Mouse (Mus musculus) gastrocnemius, postnatal 14 days (tissue): Measurements from ENCODE around the gene Ttyh2. TPM values are rescaled to one million over a fixed set of nuclear protein-coding genes. Genes with fewer than 3 reads are reported as not detected.

Experiments used
- DNase-seq: peaks from one replicate; pipeline ENCODE4 v3.0.0; 2021; ENCODE audit warnings: mixed read lengths
- intact Hi-C: fragments of 180-260 bp; cut with DNase I; formaldehyde crosslinking; loops from one replicate; pipeline ENCODE4 v1.15.1; 2025; ENCODE audit warnings: low total_unique reads
- total RNA-seq, 2 experiments: library from RNA; stranded (reverse); gene quantifications; 2 replicates each; pipeline ENCODE4 v1.2.3; 2021

Gene Ttyh2
- total RNA-seq, 2 experiments from 2014 or later = 32.9 to 48.2 TPM

DNA sequence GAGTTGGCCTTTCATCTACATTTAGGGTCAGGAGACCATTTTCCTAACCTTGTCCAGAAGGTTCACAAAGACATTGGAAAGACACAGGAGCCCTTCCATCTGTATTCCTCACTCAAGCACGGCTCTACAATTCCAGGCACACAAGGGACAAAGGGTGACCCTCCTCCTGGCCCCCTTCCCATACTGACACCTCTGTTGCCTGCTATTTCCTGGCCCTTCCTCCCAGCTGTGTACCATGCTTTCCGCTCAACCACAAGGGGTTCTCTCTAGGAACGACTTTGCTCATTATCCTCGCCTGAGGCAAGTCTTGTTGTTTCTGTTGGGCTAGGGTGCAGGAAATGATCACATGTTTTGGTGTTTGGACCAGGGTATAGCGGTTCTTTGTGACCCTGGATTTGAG lies 53.1 kb downstream of the Ttyh2 start:
- intact Hi-C loops = loop anchor here (10.0 kb wide), 1 partner anchor 54 kb away; the partner anchor contains the start of gene Ttyh2
- DNase-seq = no peak

DNA sequence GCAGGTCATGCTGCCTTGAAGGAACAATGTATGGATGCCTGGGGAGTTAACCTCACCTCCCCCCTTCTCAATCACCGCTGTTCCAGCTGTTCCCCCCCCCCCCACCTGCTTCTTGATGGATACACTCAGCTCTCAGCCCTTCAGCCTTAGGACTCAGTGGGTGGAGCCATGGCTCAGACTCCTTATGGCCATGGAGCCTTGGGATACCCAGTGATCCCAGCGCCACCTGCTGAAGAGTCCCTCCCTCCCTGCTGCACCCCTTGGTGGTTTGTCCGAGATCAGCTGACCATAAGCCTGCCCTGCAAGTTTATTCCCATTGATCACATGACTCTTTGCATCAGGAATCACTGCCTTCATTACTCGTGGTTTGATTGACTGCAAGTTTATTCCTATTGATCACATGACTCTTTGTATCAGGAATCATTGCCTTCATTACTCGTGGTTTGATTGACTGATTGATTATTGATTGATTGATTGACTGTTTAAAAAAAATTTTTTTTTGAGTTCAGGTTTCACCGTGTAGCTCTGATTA lies 54.7 kb downstream of the Ttyh2 start:
- intact Hi-C loops = loop anchor here (10.0 kb wide), 1 partner anchor 55 kb away; the partner anchor contains the start of gene Ttyh2

DNA sequence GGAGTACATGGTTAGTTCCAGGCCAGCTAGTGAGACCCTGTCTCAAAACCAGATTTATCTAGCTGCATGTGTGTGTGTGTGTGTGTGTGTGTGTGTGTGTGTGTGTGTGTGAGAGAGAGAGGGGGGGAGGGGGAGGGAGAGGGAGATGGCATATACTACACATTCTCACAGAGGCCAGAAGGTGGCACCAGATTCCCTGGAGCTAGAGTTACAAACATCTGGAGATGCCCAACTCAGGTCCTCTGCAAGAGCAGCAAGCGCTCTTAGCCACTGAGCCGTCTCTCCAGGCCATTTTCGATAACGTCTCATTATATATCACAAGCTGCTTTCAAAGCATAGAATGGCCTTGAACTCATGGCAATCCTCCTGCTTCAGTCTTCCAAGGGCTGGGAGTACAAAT lies 56.5 kb downstream of the Ttyh2 start:
- DNase-seq = no peak
- intact Hi-C loops = no loop called here

More for the DNA sequence above, 54.7 kb downstream of the Ttyh2 start:
- DNase-seq = no peak

DNA sequence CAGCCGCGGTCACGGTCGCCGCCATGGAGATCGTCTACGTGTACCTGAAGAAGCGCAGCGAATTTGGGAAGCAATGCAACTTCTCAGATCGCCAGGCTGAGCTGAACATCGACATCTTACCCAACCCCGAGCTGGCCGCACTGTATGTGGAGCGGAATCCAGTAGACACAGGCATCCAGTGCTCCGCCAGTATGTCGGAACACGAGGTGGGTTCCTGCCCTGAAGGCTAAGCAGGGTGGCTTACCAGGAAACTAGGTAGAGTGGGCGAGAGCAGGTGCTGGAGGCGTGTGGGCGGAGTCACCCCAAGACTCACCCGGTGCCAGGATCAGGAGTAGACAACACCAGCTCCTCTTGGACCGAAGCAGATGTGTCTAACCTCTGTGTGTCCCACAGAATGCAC lies 57.7 kb downstream of the Ttyh2 start:
- DNase-seq = no peak
- intact Hi-C loops = no loop called here

DNA sequence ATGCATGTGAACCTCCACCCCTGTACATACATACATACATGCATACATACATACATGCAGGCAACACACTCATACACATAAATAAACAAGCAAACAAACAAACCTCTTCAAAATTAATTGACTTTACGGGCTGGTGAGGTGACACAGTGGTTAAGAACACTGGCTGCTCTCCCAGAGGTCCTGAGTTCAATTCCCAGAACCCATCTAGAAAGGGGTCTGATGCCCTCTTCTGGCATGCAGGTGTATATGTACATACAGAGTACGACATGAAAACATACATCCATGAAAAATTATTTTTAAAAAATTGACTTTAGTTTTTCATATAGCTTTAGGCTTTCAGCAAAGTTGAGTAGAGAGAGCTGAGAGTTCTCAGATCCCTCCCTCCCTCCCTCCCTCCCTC lies 60.9 kb downstream of the Ttyh2 start:
- intact Hi-C loops = no loop called here
- DNase-seq = no peak

DNA sequence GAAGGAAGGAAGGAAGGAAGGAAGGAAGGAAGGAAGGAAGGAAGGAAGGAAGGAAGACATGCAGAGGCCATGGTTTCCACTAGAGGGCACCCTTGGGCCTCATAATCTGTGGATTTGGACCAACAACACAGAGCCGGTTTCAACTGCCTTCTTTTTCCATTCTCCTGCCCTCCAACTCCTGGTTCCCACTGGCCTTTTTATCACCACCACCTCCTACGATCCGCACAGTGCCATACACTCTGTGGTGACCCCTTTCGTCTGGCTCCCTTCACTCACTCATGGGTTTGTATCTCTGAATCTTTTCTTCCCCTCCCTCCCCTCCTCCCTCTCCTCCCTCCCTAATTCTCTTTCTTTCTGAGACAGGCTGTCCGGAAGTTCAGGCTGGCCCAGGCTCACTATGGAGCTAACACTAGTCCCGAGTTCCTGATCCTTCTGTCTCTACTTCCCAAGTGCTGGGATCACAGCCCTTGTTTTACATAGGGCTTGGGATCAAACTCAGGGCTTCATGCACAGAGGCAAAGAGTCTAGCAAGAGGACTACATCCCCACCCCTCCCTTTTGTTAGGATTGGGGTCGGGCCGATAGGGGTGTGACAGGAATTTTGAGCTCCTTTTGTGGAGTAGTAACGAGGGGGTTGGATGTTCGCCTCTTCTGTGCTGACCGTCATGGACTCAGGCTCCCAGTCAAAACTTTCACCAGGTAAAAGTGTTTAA lies 61.8 kb downstream of the Ttyh2 start:
- DNase-seq = peak; percentile 59
- intact Hi-C loops = no loop called here

DNA sequence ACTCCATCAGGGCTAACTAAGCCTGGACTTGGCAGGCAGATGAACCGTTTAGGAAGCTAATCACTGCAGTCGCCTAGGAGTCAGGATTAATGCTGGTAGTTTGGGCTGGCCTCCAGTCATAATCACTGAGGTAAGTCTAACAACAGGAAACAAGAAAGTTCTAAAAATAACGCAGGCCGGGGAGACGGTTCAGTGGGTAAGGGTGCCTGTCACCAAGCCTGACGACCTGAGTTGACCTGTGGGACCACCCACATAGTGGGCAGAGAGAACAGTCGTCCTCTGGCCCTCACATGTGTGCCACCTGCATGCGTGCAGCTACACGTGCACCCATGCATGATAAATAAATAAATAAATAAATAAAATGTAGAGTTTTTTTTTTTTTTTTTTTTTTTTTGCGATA lies 65.4 kb downstream of the Ttyh2 start:
- intact Hi-C loops = no loop called here
- no peak for DNase-seq

DNA sequence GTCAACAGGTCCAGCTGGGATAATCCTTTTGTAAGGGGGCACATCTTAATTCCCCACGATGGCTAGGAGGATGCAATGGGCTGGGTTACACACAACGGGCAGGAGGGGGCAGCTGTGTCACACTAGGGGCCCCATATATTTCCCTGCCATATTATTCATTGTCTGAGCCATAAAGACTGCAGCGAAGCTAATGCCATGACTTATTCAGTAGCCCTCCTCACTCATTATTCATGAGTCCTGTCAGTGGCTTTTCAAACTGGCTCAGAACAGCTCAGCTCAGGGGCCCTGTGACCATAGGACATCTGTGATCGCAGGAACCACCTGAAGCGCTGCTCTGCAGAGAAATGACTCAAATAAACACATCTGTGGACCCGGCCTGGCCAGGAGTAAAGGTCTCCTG lies 66.2 kb downstream of the Ttyh2 start:
- intact Hi-C loops = no loop called here
- DNase-seq = no peak

DNA sequence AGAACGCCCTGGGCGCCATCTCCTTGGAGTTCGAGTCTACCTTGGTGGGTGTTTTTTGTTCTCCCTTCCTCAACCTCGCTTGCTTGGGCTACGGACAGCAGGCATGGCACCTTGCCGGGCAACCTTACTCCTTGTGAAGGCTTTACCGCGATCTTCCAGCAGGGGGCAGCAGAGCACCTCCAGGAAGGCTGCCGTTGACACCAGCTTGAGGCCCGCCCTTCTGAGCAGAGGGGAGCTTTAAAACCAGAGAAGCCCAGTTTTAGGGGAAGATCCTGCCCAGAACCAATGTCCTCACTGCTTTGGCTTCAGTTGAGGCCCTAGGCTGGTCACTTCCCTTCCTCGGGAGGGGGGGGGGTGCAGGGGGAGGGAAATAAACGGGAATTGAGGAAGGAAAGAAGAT lies 69.9 kb downstream of the Ttyh2 start:
- intact Hi-C loops = loop anchor here (5.0 kb wide), 1 partner anchor 167 kb away; no protein-coding TSS in a partner anchor
- DNase-seq = peak; percentile 90

DNA sequence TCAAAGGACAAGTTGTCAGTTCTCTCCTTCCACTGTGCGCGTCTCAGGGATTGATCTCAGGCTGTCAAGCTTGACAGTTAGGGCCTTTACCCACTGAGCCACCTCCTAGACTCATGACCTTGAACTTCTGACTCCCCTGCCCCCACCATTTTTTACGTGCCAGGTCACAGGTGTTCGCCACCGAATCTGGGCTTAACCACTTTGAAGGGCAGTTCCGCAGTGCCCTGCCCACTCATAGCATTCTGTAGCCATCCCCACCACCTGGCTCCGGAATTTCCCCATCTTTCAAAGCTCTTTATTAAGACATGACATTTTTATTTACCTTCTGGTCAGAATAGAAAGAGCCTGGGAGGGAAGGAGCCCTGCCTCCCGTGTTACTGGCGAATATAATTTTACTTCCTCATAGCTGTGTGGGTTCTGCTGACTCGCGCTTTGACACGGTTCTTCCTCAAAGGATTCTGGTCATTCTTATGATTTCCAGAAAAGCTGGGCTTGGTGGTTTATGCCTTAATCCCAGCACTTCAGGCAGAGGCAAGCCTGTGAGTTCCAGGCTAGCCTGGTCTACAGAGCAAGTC lies 72.4 kb downstream of the Ttyh2 start:
- intact Hi-C loops = loop anchor here (2.0 to 5.0 kb wide), 2 partner anchors 45 to 165 kb away; no protein-coding TSS in a partner anchor
- no peak for DNase-seq

DNA sequence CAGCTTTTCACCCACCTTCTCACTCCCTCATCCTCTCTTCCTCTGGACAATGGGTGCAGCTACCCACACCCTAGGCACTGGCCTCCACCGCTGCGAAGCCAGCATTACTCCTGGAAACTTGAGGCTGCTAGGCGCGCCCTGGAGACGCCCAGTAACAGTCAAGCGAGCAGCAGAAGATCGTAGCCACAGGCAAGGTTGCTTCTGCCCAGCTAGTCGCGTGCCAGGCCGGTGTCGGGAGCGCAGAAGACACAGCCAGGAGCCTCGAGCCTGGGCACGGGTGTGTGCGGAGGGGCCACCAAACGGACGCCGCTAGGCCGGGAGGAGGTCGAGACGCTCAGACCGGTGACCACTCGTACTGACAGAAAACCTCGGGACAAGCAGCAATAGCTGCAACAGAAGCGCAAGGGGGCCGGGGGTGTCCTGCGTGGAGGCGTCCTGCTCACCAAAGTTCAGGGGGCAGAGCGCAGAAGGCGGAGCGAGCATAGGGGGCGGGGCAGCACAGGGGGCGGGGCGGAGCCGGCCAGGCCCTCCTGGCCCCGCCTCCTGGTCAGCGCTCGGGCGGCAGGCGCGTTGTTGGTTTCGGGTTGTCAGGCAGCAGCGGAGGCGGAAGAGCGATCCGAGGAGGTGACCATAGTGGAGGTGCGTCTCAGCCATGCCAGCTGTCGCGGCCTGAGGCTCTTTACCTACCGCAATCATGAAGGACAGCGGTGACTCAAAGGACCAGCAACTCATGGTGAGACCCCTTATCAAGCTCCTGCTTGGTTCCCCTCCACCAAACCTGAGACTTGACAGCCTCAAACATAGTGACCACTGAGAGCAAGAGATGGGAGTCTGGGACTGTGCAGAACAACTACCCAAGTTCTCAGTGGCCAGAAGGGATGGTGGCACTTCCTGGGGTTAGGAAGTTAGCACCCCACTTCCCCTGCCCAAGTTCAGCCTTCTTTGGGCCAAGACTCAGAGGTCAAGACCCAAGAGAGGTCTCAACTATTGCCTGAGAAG lies 89.9 kb downstream of the Ttyh2 start, which contains the start of gene Kif19a:
Kif19a (plus strand) TSS at position 569 of the 999 bp plus-strand sequence.
- DNase-seq = peak; percentile 65
- intact Hi-C loops = no loop called here

DNA sequence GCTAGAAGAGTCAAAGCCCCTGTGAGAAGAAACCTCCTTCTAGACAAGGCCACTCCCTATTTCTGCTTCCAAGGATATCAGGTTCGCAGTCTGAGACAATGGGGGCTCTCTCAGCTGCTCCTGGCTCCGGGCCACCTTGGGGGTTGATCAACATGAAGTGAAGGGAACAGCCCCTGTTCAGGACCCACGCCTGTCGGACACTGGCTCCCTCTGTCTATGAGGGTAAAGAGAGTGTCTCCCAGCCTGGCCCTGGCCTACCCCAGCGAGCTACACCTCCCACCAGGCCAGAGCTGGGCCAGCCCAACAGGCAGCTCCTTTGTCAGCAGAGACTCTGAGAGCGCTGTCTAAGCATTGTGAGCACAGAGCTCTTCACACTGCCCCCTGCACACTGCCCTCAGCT lies 94.7 kb downstream of the Ttyh2 start:
- no peak for DNase-seq
- intact Hi-C loops = no loop called here

Other genes with a start within 250 kb of the Ttyh2 start
- gene Rpl38, start 6.9 kb upstream of the Ttyh2 start, total RNA-seq = 100 to 1,000 TPM; 832 to 884 TPM
- under 1 TPM; 0.49 to 0.68 TPM for gene Dnaic2, start 52.0 kb downstream of the Ttyh2 start, total RNA-seq
- 1 to 10 TPM; 1.3 to 4.2 TPM for gene Kif19a, start 90.0 kb downstream of the Ttyh2 start, total RNA-seq
- gene Btbd17, start 120.5 kb downstream of the Ttyh2 start, total RNA-seq = 1 to 10 TPM in 1 of 2 experiments, under 1 TPM in 1; 0.38 to 1.1 TPM
- gene Gpr142, start 123.5 kb downstream of the Ttyh2 start, total RNA-seq = not detected
- 10 to 100 TPM; 39.1 to 43.0 TPM for gene Gprc5c, start 175.7 kb downstream of the Ttyh2 start, total RNA-seq
- under 1 TPM; 0.55 to 0.84 TPM for gene Cd300a, start 214.6 kb downstream of the Ttyh2 start, total RNA-seq